Mouse (Mus musculus): ENCODE results near the gene Thrb. TPM values are rescaled to one million over a fixed set of nuclear protein-coding genes. Genes with fewer than 3 reads are reported as not detected.
A peak's percentile ranks its signal among the peaks of the same experiment; 100 is the strongest.

Thrb gene
- 10 to 100 TPM; 27.0 to 92.2 TPM for total RNA-seq (2021)
- long read RNA-seq, experiment 1, partial matches to known transcripts: 4 of 6 reads
- long read RNA-seq, experiment 1, other reads (novel, unspliced or antisense): 1 of 6 reads
- long read RNA-seq, experiment 2, partial matches to known transcripts: 0 of 10 reads
- long read RNA-seq, experiment 2, other reads (novel, unspliced or antisense): 10 of 10 reads

DNA sequence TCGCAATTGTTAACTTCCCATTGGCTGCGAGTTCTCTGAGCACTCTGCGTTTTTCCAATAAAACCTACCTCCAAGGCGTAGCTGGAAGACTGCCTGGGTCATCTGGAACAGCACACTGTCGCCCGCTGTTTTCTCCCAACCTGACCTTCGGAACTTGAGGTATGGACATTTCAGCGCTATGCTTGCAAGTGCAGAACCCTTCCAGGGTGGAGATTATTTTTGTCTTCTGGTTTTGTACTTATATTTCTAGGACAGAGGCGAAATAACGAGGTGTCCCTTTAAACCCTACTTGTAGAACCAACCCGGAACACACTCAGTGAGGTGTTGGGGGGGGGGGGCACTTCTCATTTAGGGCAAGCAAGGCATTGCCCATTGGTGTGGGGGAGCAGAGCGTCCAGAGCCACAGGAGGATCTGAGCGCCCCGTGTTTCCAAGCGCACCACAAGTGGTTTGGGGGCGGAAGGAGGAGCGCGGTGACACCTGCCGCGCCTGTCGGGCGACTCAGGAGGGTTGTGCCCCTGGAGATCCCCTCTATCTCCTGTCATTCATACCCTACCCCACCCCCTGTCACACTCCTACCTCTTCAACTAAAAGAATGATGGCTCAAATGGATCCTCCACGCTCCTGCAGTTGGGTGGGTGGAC lies at the start of gene Thrb:
Gene Thrb (plus strand): TSS at position 576 of the 643 bp plus-strand sequence.
- peak; percentile 22 to 32 for DNase-seq (ENCODE audit: low spot score in 2 of 2)

- DNase-seq (ENCODE audit: low spot score in 2 of 2): no peak
Measured at GRCm38 (mm10) chr14:17621671-17622070, 38.4 kb upstream of the Thrb start.

DNA sequence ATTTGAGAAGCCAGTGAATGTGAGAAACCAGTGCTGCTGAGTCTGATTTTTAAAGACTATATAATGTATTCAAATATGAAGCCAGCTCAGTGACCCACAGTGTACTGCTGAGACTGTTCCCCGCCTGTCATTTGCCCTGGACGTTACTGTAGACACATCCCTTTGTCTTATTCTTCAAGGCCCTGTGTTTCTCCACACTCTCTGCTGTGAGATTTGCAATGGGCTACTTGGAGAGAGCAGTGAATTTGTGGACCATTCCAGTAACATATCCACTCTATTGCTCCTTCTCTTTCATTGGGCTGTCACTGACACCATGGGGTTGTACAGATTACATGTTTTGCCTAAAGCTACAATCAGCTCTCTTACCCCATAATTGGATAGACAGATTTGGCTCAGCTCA lies 36.1 kb upstream of the Thrb start:
- DNase-seq (ENCODE audit: low spot score in 2 of 2): no peak

DNA sequence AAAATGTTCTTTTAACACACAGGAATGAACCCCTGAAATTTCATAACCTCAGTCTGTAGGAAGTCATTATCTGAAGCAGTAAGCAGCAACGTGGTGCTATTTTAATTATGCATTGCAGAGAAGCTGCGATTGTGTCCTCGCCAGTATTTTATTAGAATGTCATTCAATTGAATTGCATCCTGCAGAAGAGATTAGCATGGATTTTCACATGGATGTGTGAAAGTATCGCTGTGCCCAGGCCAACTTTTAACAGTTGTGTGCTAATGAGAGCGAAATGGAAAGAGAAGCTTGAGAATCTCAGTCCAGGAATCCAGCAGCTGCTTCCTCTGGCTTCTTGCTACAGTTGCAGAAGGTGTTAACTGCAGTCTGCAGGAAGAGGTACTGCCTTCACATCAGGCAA lies 30.8 kb upstream of the Thrb start:
- DNase-seq (ENCODE audit: low spot score in 2 of 2): no peak

- peak; percentile 58 to 61 for DNase-seq (ENCODE audit: low spot score in 2 of 2)
Measured at GRCm38 (mm10) chr14:17632887-17633522, 27.1 kb upstream of the Thrb start.

DNA sequence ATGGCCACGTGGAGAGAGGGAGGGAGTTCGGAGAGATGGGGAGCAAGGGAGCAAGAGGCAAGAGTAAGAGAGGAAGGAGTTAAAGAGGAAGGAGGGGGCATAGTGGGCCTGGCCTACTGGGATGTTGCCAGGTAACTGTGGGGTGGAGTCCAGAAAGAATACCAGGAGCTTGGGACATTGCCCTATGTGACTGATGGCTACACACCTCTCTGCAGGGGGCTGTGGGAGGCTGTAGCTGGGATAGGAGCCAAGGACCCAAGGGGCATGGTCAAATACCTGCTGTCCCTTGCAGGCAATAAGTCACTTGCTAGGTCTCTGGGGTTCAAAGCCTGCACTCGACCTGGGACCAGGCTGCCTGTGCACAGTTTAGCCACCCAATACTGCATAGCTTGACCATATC lies 23.1 kb upstream of the Thrb start:
- no peak for DNase-seq (ENCODE audit: low spot score in 2 of 2)

DNA sequence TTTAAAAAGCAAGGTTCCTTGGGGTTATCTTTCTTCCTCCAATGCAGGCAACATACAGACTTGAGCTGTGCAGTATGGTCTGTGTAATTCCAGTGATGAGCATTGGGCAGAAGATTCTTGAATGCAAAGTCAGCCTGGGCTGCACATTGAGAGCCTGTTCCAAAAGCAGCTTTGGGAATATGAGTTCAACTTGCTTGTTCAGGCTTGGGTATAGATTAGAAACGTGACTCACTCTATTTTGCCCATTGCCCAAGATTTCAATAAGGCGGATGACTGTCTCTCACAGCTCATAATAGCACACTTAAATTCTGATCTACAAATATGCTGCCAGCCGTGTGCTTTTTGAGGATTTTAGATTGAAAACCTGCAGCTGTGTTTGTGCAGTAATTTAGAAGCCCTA lies 18.3 kb upstream of the Thrb start:
- no peak for DNase-seq (ENCODE audit: low spot score in 2 of 2)

DNA sequence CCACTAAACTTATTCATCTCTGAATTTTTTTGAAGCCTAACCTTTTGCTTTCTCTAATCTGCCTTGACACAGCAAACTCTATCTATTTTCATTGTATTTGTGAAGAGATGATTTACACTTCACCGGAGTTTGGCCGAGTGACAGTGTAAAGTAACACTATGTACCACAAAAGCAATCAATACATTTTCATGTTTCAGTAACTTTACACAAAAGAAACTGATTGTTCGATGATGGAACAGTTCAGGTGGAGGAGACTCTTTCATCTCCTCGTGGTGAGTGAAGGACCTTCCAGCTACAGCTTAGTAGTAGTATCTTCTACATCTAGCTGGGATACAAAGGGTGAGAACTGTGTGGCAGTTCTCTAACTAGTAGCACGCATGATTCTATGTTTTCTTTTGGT lies 5.0 kb upstream of the Thrb start:
- no peak for DNase-seq (ENCODE audit: low spot score in 2 of 2)

DNA sequence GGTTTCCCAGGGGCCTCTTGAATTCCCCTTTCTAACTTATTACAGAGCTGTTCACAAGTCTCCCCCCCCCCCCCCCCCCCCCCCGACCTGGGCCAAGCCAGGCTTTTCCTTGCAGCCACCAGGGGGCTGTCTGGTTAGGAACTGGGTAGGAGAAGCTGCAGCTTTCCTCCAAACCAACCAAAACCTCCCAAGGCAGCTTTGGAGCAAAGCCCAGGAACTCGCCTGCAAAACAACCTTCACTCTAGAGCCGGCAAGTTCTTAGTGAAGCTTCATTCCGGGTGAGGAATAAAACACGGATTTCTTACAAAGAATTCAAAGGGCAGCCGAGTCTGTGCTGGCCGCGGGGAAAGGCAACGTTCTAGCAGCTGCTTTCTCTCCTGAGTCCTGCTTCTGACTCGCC lies 1.0 kb upstream of the Thrb start:
- peak; percentile 65 to 73 for DNase-seq (ENCODE audit: low spot score in 2 of 2)

GRCm38 (mm10) chr14:17660329-17661099 lies 453 bp downstream of the Thrb start:
- peak; percentile 87 to 89 for DNase-seq (ENCODE audit: low spot score in 2 of 2)

DNA sequence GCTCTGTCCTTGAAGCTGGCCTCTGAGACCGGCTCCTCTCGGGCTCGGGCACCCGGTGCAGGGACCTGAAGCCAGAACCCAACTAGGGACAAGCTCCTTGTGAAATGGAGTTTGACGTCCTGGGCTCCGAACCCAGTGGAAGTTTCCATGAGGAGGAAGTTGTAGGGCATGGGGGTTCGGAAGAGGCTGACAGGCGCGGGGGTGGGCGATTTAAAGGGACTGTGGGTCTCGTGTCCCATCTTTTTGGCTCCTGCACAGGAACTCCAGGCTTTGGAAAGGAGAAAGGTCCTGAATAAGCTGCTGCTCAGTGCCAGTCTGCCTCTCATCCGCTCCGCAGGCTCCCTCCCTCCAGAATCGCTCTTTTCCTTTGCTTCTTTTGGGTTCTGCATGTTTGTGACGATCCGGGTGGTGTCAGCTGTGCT lies 1.1 kb downstream of the Thrb start:
- DNase-seq (ENCODE audit: low spot score in 2 of 2): peak in 1 of 2 experiments; percentile 69

DNA sequence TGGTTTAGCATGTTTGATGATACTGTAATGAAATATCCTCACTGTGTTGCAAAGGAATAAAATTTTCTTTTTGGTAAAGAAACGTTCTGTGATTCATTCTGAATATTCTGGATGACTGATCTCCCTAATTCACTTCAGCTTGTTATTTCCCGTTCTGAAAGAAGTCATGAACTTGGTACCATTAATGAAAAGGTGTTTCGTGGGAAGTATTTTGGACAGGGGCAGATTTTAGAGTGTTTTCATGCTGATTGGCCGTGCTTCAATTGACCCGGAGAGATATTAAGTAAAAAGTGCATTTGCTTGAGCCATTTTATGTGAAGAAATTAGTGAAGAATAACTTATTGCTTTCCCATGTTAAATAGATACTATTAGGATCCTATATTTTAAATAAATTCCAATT lies 2.0 kb downstream of the Thrb start:
- no peak for DNase-seq (ENCODE audit: low spot score in 2 of 2)

GRCm38 (mm10) chr14:17674335-17674734 lies 14.3 kb downstream of the Thrb start:
- no peak for DNase-seq (ENCODE audit: low spot score in 2 of 2)

- peak in 1 of 2 experiments; percentile 19 for DNase-seq (ENCODE audit: low spot score in 2 of 2)
Measured at GRCm38 (mm10) chr14:17675214-17675613, 15.2 kb downstream of the Thrb start.

- no peak for DNase-seq (ENCODE audit: low spot score in 2 of 2)
Measured at GRCm38 (mm10) chr14:17681479-17681878, 21.4 kb downstream of the Thrb start.

- no peak for DNase-seq (ENCODE audit: low spot score in 2 of 2)
Measured at GRCm38 (mm10) chr14:17684881-17685280, 24.8 kb downstream of the Thrb start.

DNA sequence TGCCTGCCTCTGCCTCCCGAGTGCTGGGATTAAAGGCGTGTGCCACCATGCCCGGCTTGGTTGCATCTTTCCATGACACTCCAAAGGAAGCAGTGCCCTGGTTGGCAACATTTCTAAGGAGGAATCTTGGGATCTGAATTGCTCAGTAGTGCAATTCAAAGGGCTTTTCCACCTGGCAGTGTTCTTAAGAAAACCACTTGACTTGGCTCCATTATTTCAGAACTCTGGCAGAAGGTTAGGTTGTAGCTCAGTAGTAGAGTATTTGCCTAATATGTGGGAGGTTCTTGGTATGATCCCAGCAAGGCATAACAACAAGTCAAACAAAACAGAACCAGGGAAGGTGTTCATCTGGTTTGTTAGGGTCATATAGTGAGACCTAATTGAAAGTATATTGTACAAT lies 25.4 kb downstream of the Thrb start:
- DNase-seq (ENCODE audit: low spot score in 2 of 2): no peak

GRCm38 (mm10) chr14:17686939-17687338 lies 26.9 kb downstream of the Thrb start:
- no peak for DNase-seq (ENCODE audit: low spot score in 2 of 2)

- no peak for DNase-seq (ENCODE audit: low spot score in 2 of 2)
Measured at GRCm38 (mm10) chr14:17691246-17691645, 31.2 kb downstream of the Thrb start.

GRCm38 (mm10) chr14:17695526-17695925 lies 35.5 kb downstream of the Thrb start:
- no peak for DNase-seq (ENCODE audit: low spot score in 2 of 2)

- no peak for DNase-seq (ENCODE audit: low spot score in 2 of 2)
Measured at GRCm38 (mm10) chr14:17697920-17698632, 38.0 kb downstream of the Thrb start.
